Mouse (Mus musculus): ENCODE data around the gene Dcpp2.
"Not testable (repeated sequence)": the region's sequence is repeated elsewhere in the genome, so short reads cannot be mapped to it uniquely, and the experiment has no call there.

Gene Dcpp2

GRCm38 (mm10) chr17:23880576-23880975 lies at the start of gene Dcpp2, which contains the start of gene Dcpp1:
Dcpp2 (plus strand) TSS chr17:23880880.
Dcpp1 (plus strand) TSS chr17:23880876.
- DNase-seq, result not testable (repeated sequence)

- DNase-seq, result no peak
Measured at GRCm38 (mm10) chr17:23831201-23831600, 49.5 kb upstream of the Dcpp2 start.

- DNase-seq, result no peak
Measured at GRCm38 (mm10) chr17:23836006-23836575, 44.6 kb upstream of the Dcpp2 start, which contains the start of gene Prss33. Prss33 (minus strand) TSS chr17:23836056.

- DNase-seq, result peak; percentile 65
Measured at GRCm38 (mm10) chr17:23841145-23841544, 39.5 kb upstream of the Dcpp2 start.

- DNase-seq, result no peak
Measured at GRCm38 (mm10) chr17:23843141-23843811, 37.4 kb upstream of the Dcpp2 start.

GRCm38 (mm10) chr17:23843812-23844273 lies 36.8 kb upstream of the Dcpp2 start, which contains the start of the genes Prss32 and Prss41:
Prss32 (plus strand) TSS chr17:23843855.
Prss41 (minus strand) TSS chr17:23844172.
- DNase-seq, result peak; percentile 64

GRCm38 (mm10) chr17:23850028-23850427 lies 30.7 kb upstream of the Dcpp2 start:
- DNase-seq, result no peak

- DNase-seq, result peak; percentile 44
Measured at GRCm38 (mm10) chr17:23850853-23851749, 29.6 kb upstream of the Dcpp2 start.

- no peak for DNase-seq
Measured at GRCm38 (mm10) chr17:23853292-23853691, 27.4 kb upstream of the Dcpp2 start.

- DNase-seq, result no peak
Measured at GRCm38 (mm10) chr17:23854229-23854765, 26.4 kb upstream of the Dcpp2 start.

- no peak for DNase-seq
Measured at GRCm38 (mm10) chr17:23857193-23857592, 23.5 kb upstream of the Dcpp2 start.

GRCm38 (mm10) chr17:23857913-23858312 lies 22.8 kb upstream of the Dcpp2 start:
- DNase-seq, result no peak

GRCm38 (mm10) chr17:23862926-23863325 lies 17.8 kb upstream of the Dcpp2 start:
- no peak for DNase-seq

- DNase-seq, result no peak
Measured at GRCm38 (mm10) chr17:23867756-23868155, 12.9 kb upstream of the Dcpp2 start, which contains the start of gene Prss21. Prss21 (plus strand) TSS chr17:23868056.

GRCm38 (mm10) chr17:23868513-23868912 lies 12.2 kb upstream of the Dcpp2 start:
- no peak for DNase-seq

GRCm38 (mm10) chr17:23873884-23874856 lies 6.5 kb upstream of the Dcpp2 start:
- peak; percentile 48 for DNase-seq

- no peak for DNase-seq
Measured at GRCm38 (mm10) chr17:23876741-23877140, 3.9 kb upstream of the Dcpp2 start.

GRCm38 (mm10) chr17:23877166-23877565 lies 3.5 kb upstream of the Dcpp2 start:
- DNase-seq, result no peak

- not testable (repeated sequence) for DNase-seq
Measured at GRCm38 (mm10) chr17:23917158-23917557, 36.5 kb downstream of the Dcpp2 start, which contains the start of gene Dcpp3. Dcpp3 (plus strand) TSS chr17:23917458.

GRCm38 (mm10) chr17:23924531-23925007 lies 43.9 kb downstream of the Dcpp2 start:
- DNase-seq, result peak; percentile 91

GRCm38 (mm10) chr17:23925090-23925493 lies 44.4 kb downstream of the Dcpp2 start:
- peak; percentile 72 for DNase-seq
